20 mouse cellular contexts compared by ENCODE assay signal in genomic region chr16:93417831-93418230, GRCm38 (mm10).
"Had no signal": no experiment of that assay in that cellular context is flagged by ENCODE, and none has a peak within 500 bp of the region (broad histone marks: within the 10 kb centered on the region; RNA-seq: fewer than 3 reads in every experiment).

No protein-coding gene starts in this region.

- DNase-seq: kidney, adult 11 months; kidney, adult 8-10 months; kidney, postnatal 10 days; kidney, postnatal 36 days; lung, adult 2 months; lung, postnatal 14 days; lung, postnatal 4 days; right cerebral cortex, adult 18-20 months; right cerebral cortex, postnatal 14 days; right cerebral cortex, postnatal 4 days; thymus, postnatal 25 days had no signal

- ATAC-seq: intestine, embryonic 15.5 days; midbrain, embryonic 15.5 days had no signal

- H3K4me1 ChIP-seq: intestine, embryonic 15.5 days; neural tube, embryonic 12.5 days; stomach, embryonic 15.5 days had no signal

- H3K36me3 ChIP-seq: intestine, embryonic 15.5 days; kidney, embryonic 15.5 days; limb, embryonic 12.5 days; limb, embryonic 15.5 days; midbrain, embryonic 12.5 days; midbrain, embryonic 15.5 days; neural tube, embryonic 12.5 days; neural tube, embryonic 15.5 days; stomach, embryonic 15.5 days had no signal

- H3K4me2 ChIP-seq: intestine, embryonic 15.5 days; kidney, embryonic 15.5 days; limb, embryonic 12.5 days; limb, embryonic 15.5 days; midbrain, embryonic 12.5 days; midbrain, embryonic 15.5 days; neural tube, embryonic 12.5 days; neural tube, embryonic 15.5 days; stomach, embryonic 15.5 days had no signal

- H3K9me3 ChIP-seq: intestine, embryonic 15.5 days; kidney, embryonic 15.5 days; limb, embryonic 12.5 days; limb, embryonic 15.5 days; midbrain, embryonic 12.5 days; midbrain, embryonic 15.5 days; neural tube, embryonic 12.5 days; neural tube, embryonic 15.5 days; stomach, embryonic 15.5 days had no signal

- H3K27ac ChIP-seq: intestine, embryonic 15.5 days; kidney, embryonic 15.5 days; limb, embryonic 12.5 days; limb, embryonic 15.5 days; midbrain, embryonic 12.5 days; midbrain, embryonic 15.5 days; neural tube, embryonic 12.5 days; neural tube, embryonic 15.5 days; stomach, embryonic 15.5 days had no signal

- H3K4me3 ChIP-seq: intestine, embryonic 15.5 days; kidney, embryonic 15.5 days; limb, embryonic 12.5 days; limb, embryonic 15.5 days; midbrain, embryonic 12.5 days; midbrain, embryonic 15.5 days; neural tube, embryonic 12.5 days; neural tube, embryonic 15.5 days; stomach, embryonic 15.5 days had no signal

- H3K9ac ChIP-seq: intestine, embryonic 15.5 days; kidney, embryonic 15.5 days; limb, embryonic 12.5 days; limb, embryonic 15.5 days; midbrain, embryonic 12.5 days; midbrain, embryonic 15.5 days; neural tube, embryonic 12.5 days; neural tube, embryonic 15.5 days; stomach, embryonic 15.5 days had no signal

- H3K27me3 ChIP-seq: limb, embryonic 15.5 days; neural tube, embryonic 12.5 days had no signal
